Mouse (Mus musculus): ENCODE measurements around the gene Ldah.

Gene Ldah

DNA sequence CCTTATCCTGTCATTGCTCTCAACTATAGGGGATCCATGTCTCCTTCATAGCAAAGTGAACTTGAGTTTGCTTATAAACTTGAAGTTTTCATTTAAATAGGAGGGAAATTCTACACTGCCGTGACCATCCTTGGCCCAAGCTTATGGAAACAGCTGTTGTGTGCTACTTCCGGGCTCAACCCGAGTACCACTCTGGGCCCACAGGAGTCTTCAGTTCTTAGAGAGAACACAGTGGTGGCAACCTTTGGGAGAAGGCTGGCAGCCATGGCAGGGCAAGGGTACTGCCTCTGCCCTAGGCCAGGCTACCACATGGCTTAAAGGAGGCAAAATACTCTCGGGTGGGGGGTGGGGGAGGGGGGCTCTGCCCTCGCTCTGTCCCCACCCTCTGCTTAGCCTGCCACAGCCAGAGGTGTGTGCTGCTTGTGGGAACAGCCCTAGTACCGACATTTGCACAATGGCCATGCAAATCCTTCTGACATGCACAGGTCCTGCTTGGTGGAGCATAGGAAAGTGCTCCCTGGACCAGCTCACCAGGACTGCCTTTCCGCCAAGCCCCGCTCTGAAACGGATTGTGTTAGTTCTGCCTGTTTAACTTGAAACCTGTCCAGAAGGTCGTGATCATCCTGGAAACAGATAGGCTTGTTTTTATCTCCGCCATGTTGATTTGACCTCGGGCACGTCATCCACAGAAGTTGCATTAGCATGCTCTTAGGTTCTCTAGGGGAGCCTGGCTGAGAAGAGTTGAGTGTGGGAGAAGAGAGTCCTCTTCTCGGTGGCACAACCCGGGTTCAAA, 73.5 kb downstream of the Ldah start:
- no peak for DNase-seq (ENCODE audit: low read depth, low spot score)

DNA sequence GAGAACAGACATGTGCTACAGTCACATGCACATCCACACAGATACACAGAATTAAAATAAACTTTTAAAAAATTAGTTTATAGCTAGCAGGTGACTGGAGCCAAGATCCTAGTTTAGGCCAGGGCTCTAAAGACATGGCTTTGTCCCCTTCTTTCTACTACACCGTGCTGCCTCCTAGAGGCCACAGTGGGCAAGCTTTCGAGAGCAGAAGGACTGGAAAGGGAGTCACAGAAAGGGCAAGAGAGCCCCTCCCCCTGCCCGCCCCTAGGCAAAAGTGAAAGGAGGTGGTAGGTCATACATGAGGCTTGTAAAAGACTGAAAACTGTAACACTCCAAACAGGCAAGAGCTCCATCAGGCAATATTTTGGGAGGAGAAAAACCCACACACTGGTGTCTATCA, 80.1 kb downstream of the Ldah start:
- DNase-seq (ENCODE audit: low read depth, low spot score): peak; percentile 64

DNA sequence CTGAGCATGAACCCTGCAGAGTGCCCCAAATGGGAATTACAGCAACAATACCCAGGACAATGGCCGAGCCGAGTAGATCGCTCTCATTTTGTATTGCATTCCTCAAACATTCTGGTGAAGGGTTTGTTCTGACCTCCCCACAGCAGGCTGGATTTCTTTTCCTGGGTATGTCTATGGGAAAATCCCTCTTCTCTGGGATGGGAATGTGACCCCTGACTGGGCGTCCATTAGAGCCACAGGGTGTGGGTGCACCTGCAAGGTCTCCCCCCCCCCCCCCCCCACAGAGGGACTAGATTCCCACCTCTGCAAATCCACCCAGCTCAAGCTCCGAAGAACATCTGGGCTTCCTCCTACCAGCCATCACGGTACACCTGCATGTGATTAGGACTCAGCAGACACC, 81.2 kb downstream of the Ldah start:
- DNase-seq (ENCODE audit: low read depth, low spot score): no peak

DNA sequence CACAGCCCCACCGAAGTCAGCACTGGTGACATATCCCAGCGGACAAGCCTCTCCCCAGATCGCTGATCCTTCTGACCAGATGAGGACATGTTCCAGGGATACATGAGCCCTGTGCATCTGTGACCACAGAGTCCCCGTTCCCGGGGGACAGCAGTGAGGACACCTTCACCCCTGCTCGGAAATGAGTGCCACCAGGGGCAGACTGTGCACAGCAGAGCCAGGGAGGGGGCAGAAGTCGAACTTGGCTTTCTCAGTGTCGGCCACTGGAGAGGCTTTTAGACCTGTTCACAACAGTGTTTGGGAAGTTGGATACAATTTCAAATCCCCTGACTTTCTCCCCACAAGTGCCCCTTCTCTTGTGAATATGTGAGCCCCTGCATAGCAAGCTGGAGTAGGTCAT, 81.6 kb downstream of the Ldah start:
- DNase-seq (ENCODE audit: low read depth, low spot score): no peak

DNA sequence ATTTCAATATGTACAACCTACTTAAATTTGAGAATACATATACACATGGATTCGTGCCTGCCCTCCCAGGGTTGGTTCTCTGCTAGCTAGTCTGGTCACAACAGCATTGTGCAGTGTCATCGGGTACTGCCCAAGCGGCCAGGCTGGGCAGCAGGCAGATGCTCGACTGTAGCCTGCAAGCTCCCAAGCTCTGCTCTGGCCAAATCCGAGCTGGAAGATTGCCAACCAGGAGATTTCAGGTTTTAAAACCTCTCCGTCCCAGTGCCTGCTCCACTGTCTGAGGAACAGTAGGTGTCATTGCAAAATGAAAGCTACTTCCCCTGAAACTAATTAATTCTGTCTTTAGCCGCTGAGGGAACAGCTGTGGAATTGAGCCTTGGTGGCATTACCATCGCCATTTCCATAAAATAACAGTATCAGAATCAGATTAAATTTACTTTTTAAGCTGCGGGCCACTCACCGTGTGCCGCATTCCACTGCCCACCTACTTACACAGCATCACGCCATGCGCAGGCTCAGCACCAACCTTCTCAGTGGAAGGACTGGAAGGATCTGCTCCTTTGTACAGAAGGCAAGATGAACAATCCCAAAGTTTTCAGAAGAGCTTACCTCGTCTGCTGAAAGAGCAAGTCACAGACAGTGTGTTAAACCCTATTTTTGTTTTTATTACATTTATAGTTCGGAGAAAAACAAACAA, 83.4 kb downstream of the Ldah start:
- DNase-seq (ENCODE audit: low read depth, low spot score): no peak

DNA sequence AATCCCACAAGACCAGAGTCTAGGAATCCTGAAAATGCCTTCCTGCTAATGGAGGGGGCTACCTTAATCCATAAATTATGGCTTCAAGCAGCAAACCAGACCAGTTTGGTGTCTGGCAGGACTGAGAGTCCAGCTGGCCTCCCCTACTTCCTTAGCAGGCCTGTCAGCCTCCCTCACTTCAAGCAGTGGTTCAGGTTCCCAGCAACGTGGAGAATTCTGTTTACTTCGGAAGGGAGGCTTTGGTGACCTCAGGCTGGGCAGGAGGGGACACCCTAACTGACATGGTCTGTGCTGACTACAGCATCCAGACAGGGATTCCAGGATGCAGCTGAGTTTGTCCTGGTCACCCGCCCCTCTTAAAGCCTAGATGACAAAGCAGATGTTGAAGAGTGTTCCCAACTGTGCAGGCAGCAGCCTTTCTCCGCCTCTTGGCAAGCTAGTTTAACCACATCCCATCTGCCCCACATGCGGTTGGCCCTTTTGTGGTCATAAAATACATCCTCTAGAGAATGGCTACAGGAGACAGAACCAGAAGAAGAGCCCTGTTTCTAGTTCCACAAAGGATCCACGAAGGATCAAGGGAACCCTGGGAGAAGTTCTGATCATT, 87.5 kb downstream of the Ldah start:
- DNase-seq (ENCODE audit: low read depth, low spot score): no peak

DNA sequence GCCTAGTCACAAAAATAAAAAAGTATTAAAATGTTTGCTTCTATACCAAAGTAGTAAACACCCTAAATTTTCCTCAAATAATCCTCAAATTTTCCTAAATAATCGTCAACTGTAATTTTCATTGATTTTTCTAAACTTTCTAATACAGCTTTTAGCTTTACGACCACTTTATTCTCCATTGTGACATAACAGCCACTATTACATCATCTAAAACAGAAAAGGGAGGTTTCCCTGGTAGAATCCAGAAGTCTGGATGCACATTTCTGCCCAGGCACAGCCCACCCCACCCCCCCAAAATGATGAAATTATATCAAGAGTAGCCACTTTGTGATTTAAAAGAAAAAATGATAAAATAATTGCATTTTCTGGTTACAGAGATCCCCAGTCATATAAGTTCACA, 88.2 kb downstream of the Ldah start:
- DNase-seq (ENCODE audit: low read depth, low spot score): no peak

DNA sequence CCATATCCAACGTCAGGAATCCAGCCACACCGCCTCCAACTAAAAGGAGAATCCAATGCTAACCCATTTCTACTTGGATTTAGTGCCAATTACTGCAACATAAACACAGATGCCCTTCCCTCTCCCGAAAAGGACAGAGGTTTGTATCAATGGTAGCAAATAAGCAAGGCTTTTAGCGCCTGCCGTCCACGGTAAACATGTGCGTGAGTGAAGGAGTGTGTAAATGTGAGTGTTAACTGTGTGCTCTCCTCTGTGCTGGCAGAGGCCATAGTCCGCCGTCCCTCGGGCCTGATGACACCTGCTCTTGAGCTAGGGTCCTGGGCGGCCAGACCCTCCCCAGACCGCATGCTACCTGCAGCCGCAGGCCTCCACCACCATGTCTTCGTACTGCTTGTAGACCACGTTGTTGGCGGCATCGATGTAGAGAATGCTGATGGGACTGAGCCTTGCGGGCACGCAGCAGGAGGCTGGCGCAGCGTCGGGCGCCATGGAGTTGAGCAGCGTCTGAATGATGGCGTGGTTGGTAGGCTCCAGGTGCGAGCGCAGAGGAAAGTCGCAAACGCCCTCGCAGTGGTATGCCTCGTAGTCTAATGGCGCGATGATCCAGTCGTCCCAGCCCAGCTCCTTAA, 89.8 kb downstream of the Ldah start:
- DNase-seq (ENCODE audit: low read depth, low spot score): no peak

DNA sequence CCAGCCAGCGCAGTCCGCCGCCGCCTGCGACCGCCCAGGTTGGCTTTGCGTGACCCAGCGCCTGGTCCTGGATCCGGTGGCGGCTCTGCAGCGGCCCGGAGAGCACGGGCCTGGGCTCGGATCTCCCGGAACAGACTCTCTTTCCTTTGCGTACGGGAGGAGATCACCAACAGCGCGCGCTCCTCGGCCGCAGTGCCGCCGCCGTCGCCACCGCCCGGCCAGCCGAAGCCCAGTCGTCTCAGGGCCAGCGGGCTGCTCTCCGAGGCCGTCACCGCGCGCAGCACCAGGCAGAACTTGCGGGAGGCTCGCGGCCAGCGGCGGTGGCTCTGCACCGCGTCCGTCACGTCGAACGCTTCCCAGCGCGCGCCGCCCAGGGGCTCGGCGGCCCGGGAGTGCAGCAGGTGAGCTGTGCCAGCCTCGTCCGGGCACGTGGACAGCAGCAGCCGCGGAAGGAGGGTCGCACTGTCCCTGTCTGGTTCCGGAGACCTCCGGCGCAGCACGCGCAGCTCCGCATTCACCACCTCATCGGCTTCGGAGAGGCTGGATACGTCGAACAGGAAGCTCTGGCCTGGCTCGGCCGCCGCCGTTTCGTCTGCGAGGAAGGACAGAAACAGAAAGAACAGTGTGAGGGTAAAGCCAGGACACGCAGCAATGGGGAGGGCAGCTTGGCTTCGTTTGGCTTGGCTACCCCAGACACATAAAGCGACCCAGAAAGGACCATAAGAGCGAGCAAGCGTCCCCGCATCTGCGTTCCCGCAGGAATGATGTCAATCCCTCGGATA, 90.6 kb downstream of the Ldah start:
- DNase-seq (ENCODE audit: low read depth, low spot score): no peak

DNA sequence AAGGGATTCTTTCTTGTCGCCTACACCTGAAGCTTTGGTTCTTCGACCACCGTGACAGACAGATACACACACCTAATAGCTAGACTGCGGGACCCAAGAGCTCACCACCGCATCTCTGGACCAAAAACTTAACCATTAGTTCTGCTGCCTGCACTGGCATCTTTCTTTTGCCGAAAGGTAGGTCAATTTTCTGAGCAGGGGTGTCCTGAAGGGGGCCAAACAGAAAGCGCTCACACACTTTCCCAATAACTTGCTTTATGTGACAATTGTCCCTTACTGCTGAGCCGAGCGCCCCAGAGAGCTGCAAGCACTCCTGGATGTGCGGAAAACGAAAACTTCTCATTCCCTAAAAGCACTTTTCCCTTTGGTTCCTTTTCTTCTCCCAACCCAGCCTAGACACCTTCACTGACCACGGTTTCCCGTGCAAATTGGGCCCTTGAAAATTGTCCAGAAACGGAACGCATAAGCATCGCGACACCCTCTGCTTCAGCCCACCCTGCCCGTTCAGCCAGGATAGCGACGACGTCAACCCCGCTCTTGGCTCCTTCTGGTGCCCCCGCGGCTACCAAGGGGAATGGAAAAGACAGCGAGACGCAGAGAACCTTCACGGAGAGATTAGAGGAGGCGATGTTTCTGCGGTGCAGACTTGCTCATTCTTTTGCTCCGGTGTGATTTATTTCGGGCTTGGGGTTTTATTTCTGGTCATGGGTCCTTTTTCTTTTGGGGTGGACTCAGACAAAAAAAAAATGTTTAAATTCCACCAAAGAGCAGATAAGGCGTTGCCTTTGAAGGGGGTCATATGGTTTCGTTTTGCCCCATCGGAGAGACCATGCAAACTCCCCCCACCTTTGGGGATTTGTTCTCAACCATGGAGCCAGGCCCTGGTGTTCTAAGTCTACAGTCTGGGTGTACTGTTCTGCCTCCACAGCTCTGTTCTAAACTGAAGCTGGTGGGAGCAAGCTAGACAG, 91.5 kb downstream of the Ldah start:
- DNase-seq (ENCODE audit: low read depth, low spot score): no peak

DNA sequence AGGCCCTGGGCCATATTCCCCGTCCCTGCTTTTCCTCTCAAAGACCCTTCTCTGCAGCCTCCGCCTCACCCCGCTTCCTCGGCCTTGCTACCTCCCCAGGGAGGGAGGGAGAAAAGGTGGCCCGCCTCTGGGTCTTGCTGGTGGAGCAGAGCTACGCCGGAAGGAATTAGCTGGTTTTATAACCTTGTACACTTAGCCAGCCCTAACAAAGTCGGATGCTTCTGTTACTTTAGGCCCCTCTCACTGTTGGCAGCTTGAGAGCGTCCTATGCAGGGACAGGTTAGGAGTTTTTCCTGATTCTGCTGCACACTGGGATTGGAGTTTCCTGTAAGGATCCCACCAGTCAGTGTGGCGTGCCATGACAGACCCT, 92.2 kb downstream of the Ldah start:
- no peak for DNase-seq (ENCODE audit: low read depth, low spot score)

DNA sequence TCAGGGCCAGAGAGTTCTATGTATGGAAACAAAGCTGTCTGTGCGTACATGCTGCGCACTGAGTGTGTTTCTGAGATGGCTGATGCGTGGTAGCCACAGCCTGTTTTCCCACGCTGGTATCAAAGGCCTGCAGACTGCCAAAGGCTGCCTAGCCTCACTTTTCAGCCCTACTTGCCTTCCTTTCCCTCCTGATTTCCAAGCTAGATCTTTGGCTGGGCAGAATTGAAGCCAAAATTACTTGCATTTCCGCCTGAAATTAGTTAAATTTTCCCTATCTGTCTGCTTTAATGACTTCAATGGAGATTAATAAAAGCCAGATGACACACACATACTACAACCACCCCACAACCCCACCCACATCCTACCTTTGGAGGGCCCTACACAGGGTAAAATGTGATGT, 92.6 kb downstream of the Ldah start:
- DNase-seq (ENCODE audit: low read depth, low spot score): no peak

DNA sequence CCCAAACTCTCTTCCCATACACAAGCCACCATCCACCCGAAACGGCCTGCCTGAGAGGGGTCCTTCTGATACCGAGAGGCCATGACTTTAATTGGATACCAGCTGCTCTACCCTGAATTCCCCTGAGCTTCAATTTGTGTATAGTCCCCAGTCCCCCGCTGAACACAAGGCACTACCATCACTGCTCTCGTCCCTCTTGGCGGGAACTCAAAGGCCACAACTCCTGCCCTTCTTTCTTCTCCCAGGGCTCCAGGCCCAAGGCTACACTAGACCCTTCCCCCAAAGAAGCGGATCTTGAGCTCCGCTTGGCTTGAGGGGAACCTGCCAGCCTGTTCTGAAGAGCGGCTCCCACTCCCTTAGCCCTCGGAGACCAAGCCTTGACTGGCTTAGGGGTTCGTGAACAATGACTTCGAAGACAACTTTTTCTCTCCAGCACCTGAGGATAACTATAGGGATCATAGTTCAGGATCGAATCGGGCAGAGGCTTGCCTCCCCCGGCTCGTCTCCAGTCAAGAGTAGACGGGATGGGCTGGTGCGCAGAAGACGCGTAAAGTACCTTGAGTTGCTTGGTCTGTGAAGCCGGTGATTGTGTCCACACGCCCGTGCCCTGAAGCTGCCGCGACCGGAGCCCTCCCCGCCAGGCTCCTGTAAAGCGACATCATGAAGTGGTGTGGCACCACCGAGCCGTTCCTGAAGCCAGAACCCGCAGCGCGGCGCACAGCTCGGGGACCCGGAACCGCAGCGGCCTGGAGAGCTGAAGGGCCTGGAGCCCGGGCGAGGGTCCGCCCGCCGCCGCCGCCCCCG, 93.3 kb downstream of the Ldah start:
- DNase-seq (ENCODE audit: low read depth, low spot score): no peak

DNA sequence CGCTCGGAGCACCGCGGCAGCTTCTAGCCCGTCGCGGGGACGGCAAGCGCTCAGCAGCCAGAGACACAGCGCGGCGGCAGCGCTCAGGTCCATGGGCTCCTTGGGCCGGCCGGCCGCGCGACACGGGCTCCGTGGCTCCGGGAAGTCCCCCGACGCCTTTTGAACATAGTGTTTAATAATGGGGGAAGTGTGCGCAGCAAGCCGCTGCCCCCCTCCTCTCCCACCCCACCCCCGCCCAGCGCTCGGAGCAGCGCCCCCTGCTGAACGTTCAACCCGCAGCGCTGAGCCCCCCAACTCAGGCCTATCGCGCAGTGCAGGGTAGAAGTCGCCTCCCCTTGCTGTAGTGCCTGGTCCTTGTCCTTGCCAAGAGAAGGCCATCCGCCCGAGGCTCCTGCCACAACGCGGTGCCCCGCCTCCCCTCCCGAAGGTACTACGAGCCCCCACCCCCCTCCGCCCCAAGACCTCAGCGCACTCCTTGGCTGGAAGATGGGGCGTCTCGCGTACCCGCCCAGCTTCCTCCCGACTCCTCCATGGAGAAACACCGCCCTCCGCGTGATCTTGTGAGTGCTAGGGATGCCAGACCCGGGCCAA, 94.0 kb downstream of the Ldah start, which contains the start of gene Gdf7:
TSS of gene Gdf7 (minus strand) at position 114 of the 591 bp plus-strand sequence.
- no peak for DNase-seq (ENCODE audit: low read depth, low spot score)

DNA sequence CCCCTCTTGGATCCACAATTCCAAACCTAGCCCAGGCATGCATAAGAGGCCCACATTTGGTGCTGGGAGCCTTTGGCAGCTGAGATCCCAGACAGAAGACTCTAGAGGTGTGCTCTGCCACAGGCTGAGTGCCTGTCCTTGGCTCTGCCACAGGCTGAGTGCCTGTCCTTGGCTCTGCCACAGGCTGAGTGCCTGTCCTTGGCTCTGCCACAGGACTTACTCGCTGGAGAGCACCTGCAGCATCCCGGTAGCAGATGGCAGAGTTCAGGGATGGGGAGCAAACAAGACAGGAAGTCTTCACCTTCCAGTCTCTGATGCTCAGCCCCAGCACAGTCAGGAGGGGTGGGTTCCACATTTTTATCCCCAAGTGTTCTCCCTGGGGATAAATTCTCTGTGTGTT, 97.4 kb downstream of the Ldah start:
- DNase-seq (ENCODE audit: low read depth, low spot score): no peak

DNA sequence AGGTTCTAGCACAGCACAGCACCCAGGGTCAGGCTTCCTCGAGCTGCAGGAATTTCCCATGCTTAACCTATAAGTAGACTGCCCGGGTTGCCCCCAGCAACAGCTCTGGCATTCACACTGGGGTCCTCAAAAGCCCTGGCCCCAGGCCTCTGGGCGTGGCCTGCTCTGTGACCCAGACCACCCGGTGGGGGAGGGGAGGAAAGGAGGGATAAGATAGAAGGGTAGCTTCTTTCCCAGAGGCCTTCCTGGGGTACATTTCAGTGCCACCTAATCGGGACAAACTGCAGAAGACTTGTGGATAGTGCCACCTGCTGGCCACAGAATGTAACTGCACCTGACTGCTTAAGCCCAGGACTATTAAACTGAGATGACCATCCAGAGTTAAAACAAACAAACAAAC, 98.5 kb downstream of the Ldah start:
- DNase-seq (ENCODE audit: low read depth, low spot score): peak; percentile 69

DNA sequence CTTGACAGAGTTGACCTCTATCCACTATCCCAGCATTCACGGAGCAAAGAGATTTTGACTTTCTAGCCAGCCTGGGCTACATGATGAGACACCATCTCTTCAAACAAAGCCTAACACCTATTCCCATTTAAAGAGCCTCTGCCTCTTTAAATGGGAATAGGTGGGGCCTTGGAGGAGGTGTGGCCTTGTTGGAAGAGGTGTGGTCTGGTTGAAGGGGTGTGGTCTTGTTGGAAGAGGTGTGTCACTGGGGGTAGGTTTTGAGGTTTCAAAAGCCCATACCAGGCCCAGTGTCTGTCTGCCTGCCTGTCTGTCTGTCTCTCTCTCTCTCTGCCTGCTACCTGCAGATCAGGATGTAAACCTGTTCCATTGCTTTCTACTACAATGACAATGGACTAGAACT, 99.0 kb downstream of the Ldah start:
- DNase-seq (ENCODE audit: low read depth, low spot score): peak; percentile 37

DNA sequence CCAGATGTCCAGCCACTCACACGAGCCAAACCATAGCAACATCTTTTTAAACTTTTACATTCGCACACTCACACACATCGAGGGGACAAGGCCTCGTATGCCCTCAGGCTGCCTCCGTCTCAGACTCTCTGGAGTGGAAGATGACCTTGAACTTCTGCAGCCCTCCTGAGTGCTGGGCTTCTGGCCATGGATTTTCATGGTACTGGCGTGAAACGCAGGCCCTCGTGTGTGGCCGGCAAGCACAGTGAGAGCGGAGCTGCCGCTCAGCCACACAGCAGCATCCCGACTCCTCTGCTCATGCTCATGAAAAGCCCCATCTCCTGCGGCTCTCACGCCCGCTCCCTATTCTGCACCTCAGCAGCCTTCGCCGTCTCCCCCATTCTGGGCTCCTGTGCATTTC, 103.1 kb downstream of the Ldah start:
- DNase-seq (ENCODE audit: low read depth, low spot score): no peak

DNA sequence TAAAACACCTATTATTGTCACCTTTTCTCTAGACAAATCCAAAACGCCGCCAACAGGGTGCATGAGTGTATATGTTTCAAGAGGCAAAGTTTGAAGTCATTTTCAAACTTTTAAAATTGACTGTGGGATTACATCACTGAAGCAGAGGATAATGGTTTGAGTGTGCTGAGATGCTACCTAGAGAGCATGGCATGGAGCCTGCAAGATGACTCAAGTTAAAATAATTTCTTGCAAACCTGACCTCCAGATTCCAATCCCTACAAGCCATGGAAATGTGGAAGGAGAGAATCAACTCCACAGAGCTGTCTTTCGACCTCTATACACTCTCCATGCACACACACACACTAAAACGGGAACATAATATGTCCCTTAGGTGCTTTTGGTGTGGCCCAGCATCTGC, 104.4 kb downstream of the Ldah start:
- no peak for DNase-seq (ENCODE audit: low read depth, low spot score)

Data from A20 (cell line).